Mouse (Mus musculus) midbrain, embryonic 15.5 days (tissue): ENCODE measurements around the gene Prrg2. TPM values are rescaled to one million over a fixed set of nuclear protein-coding genes. Genes with fewer than 3 reads are reported as not detected.

ENCODE experiments used
- ATAC-seq: fragments of 200-750 bp; cut with Nextera tagmentation; replicated peaks from 2 replicates; pipeline ENCODE4 v1.8.0; 2017; ENCODE audit warnings: moderate TSS enrichment
- H3K27ac ChIP-seq: fragments of 300-500 bp; sonication (generic); 2 replicates; pipeline ENCODE4 v1.5.1; 2015; ENCODE audit warnings: mild to moderate bottlenecking, inconsistent platforms
- H3K27me3 ChIP-seq: fragments of 300-500 bp; sonication (generic); replicated peaks from 2 replicates; pipeline ENCODE4 v1.6.1; 2015; ENCODE audit warnings: inconsistent platforms
- H3K36me3 ChIP-seq: fragments of 300-500 bp; sonication (generic); replicated peaks from 2 replicates; pipeline ENCODE4 v1.6.1; 2015; ENCODE audit warnings: inconsistent platforms
- H3K4me1 ChIP-seq: fragments of 300-500 bp; sonication (generic); 2 replicates; pipeline ENCODE4 v1.6.1; 2015; ENCODE audit warnings: inconsistent platforms
- H3K4me2 ChIP-seq: fragments of 300-500 bp; sonication (generic); 2 replicates; pipeline ENCODE4 v1.6.1; 2015; ENCODE audit warnings: inconsistent platforms, mild to moderate bottlenecking, moderate library complexity
- H3K4me3 ChIP-seq: fragments of 300-500 bp; sonication (generic); 2 replicates; pipeline ENCODE4 v1.5.1; 2015; ENCODE audit warnings: mild to moderate bottlenecking, inconsistent platforms
- H3K9ac ChIP-seq: fragments of 300-500 bp; sonication (generic); 2 replicates; pipeline ENCODE4 v1.6.1; 2015; ENCODE audit warnings: mild to moderate bottlenecking, inconsistent platforms
- H3K9me3 ChIP-seq: fragments of 300-500 bp; sonication (generic); 2 replicates; pipeline ENCODE4 v1.6.1; 2016; ENCODE audit warnings: inconsistent platforms
- WGBS: fragments of 180-500 bp; shearing (Covaris S2); methylation state at CpG from one replicate; pipeline ENCODE4 v1.1.7; 2015; ENCODE audit warnings: mixed read lengths; 5-methylcytosine and 5-hydroxymethylcytosine counted together
- polyA plus RNA-seq: library from polyadenylated mRNA; unstranded; fragments of >200 nt; fragmentation: Nextera tagmentation; extraction: Ambion mirVana; gene quantifications from 2 replicates; pipeline ENCODE4 v1.2.1, GENCODE M21; 2015

Gene Prrg2
- polyA plus RNA-seq, 1 experiment from 2014 or later: 15.9 TPM

- no peaks in the 10 kb centered on the region for H3K27me3 ChIP-seq
- H3K4me1 ChIP-seq: no peaks in the 10 kb centered on the region
- WGBS: 73% methylated on average over 7 of the region's 7 CpGs
- no peak overlapping the region for H3K4me3 ChIP-seq
- H3K9ac ChIP-seq: no peak overlapping the region
- H3K36me3 ChIP-seq: peaks cover 86% of the 10 kb centered on the region
- ATAC-seq: no peak
- no peak overlapping the region for H3K27ac ChIP-seq
- no peaks in the 10 kb centered on the region for H3K9me3 ChIP-seq
- no peak overlapping the region for H3K4me2 ChIP-seq
Measured at GRCm38 (mm10) chr7:45037720-45038361, 24.6 kb downstream of the Prrg2 start.

- no peak for ATAC-seq
Measured at GRCm38 (mm10) chr7:45036702-45037101, 25.8 kb downstream of the Prrg2 start.

GRCm38 (mm10) chr7:45035631-45036030 lies 26.8 kb downstream of the Prrg2 start:
- Histone ChIP-seq H3K9me3 (no peaks in the 10 kb centered on the region), H3K27me3 (no peaks in the 10 kb centered on the region), H3K4me1 (no peaks in the 10 kb centered on the region), H3K27ac (no peak overlapping the region), H3K36me3 (peaks cover 88% of the 10 kb centered on the region), H3K4me2 (no peak overlapping the region), H3K4me3 (no peak overlapping the region), H3K9ac (no peak overlapping the region)
- 92% methylated on average over 3 of the region's 3 CpGs for WGBS
- ATAC-seq: no peak

More at GRCm38 (mm10) chr7:45036702-45037101, 25.8 kb downstream of the Prrg2 start:
- no peak overlapping the region for H3K9ac ChIP-seq
- WGBS: 88% methylated on average over 11 of the region's 11 CpGs
- no peaks in the 10 kb centered on the region for H3K4me1 ChIP-seq
- no peaks in the 10 kb centered on the region for H3K27me3 ChIP-seq
- H3K36me3 ChIP-seq: peaks cover 86% of the 10 kb centered on the region
- H3K4me3 ChIP-seq: no peak overlapping the region
- H3K4me2 ChIP-seq: no peak overlapping the region
- H3K27ac ChIP-seq: no peak overlapping the region
- no peaks in the 10 kb centered on the region for H3K9me3 ChIP-seq

DNA sequence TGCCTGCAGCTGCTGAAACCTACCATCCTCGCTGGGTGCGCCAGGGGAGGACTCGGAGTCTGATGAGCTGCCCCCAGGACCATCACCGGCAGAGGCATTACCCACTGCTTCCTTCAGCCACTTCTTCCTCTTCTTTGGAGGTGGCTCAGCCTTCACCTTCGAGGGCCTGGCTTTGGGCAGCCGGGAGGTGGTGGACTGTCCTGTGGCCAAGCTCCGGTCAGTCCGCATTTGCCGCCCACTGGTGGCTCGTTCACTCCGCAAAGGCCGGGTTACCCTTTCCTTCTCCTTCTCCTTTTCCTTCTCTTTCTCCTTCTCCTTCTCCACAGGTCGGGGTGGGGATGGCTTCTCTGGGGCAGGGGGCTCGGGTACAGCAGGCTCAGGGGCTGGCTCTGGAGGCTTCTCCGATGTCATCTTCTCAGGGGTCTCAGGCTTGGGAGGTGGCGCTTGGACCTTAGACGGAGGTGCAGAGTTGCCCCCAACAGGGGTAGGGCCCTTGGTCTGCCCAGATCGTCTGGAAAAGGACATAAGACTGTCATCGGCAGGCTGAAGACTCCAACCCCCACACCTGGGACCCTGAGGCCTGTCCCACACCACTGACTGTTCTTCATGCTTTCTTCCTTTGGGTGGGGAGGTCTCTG lies 28.6 kb downstream of the Prrg2 start:
- ATAC-seq: no peak
- Histone ChIP-seq H3K9ac (no peak overlapping the region), H3K36me3 (peaks cover 90% of the 10 kb centered on the region), H3K4me2 (no peak overlapping the region), H3K4me3 (no peak overlapping the region), H3K27me3 (no peaks in the 10 kb centered on the region), H3K9me3 (no peaks in the 10 kb centered on the region), H3K27ac (no peak overlapping the region), H3K4me1 (no peaks in the 10 kb centered on the region)
- 92% methylated on average over 19 of the region's 19 CpGs for WGBS

DNA sequence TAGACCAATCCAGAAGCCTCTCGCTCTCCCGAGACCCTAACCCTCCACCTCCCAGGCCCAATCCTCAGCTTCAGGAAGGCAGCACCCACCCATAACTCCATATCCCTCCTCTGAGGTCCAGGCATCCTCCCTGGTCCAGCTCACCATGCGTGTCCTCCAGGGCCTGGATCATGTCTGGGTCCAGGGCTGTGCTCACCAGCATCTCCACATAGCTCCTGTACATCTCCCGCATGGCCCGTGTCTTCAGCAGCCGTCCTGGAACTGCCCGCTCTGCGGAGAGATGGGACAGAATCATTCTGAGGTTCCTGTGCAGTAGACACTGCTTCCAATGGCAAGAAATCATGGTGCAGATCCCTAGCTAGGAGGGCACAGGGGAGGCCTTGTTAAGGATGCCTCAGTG lies 31.6 kb downstream of the Prrg2 start:
- no peaks in the 10 kb centered on the region for H3K27me3 ChIP-seq
- no peak overlapping the region for H3K4me2 ChIP-seq
- H3K36me3 ChIP-seq: peaks cover 84% of the 10 kb centered on the region

DNA sequence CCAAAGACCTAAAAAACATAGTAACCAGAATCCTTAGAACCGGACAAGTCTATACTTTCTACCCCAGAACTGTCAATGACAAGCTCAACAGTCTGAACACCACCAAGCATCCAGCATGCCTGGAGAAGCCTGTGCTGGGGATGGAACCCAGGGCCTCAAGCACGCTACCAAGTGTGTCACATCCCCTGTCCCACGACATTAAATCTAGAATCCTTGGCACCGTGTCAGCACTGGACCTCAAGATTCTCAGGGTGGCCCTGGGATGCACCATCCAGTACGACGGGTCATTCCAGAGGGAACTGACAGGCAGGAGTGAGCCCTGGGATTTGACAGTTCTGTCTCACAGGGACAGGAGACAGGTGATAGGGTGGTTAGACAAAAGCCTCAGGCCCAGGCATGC lies 32.5 kb downstream of the Prrg2 start:
- no peaks in the 10 kb centered on the region for H3K9me3 ChIP-seq
- 90% methylated on average over 6 of the region's 6 CpGs for WGBS
- no peak overlapping the region for H3K9ac ChIP-seq
- H3K4me1 ChIP-seq: peaks cover 12% of the 10 kb centered on the region; the same call in 1 of the 2 replicates
- H3K27me3 ChIP-seq: no peaks in the 10 kb centered on the region
- ATAC-seq: no peak
- H3K36me3 ChIP-seq: peaks cover 75% of the 10 kb centered on the region
- H3K27ac ChIP-seq: no peak overlapping the region
- no peak overlapping the region for H3K4me2 ChIP-seq
- H3K4me3 ChIP-seq: no peak overlapping the region

More for the DNA sequence above, 31.6 kb downstream of the Prrg2 start:
- no peak overlapping the region for H3K27ac ChIP-seq
- peaks cover 9% of the 10 kb centered on the region; the same call in 1 of the 2 replicates for H3K4me1 ChIP-seq
- 98% methylated on average over 8 of the region's 8 CpGs for WGBS
- no peak overlapping the region for H3K9ac ChIP-seq
- no peak for ATAC-seq
- H3K4me3 ChIP-seq: no peak overlapping the region
- H3K9me3 ChIP-seq: no peaks in the 10 kb centered on the region

GRCm38 (mm10) chr7:45028351-45028750 lies 34.1 kb downstream of the Prrg2 start:
- Histone ChIP-seq H3K9ac (no peak overlapping the region), H3K27me3 (no peaks in the 10 kb centered on the region), H3K9me3 (no peaks in the 10 kb centered on the region), H3K4me1 (peaks cover 12% of the 10 kb centered on the region; the same call in 1 of the 2 replicates), H3K4me3 (no peak overlapping the region), H3K4me2 (no peak overlapping the region), H3K36me3 (peaks cover 59% of the 10 kb centered on the region), H3K27ac (no peak overlapping the region)
- WGBS: 93% methylated on average over 11 of the region's 11 CpGs
- ATAC-seq: no peak

DNA sequence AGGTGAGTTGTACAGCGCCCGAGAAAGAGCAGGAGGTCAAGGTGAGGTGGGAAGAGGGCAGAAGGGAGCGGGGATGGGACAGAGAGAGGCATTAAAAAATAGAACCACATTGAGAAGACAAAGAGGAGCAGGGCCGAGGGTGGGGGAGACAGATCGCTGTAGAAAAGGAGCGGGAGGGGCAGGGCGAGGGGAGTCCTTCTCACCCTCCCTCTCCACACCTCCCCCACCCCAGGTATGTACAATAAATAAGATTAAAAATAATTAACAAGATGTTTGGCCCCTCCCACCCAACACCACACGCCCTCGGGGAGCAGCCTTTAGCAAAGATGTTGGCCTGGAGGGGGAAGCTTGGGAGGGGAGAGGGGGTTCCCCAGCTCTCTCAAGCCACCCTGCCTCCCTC lies 34.7 kb downstream of the Prrg2 start:
- no peak overlapping the region for H3K4me3 ChIP-seq
- H3K36me3 ChIP-seq: peaks cover 54% of the 10 kb centered on the region
- H3K27me3 ChIP-seq: no peaks in the 10 kb centered on the region
- no peak overlapping the region for H3K4me2 ChIP-seq
- ATAC-seq: no peak
- peaks cover 12% of the 10 kb centered on the region; the same call in 1 of the 2 replicates for H3K4me1 ChIP-seq
- H3K9me3 ChIP-seq: no peaks in the 10 kb centered on the region
- no peak overlapping the region for H3K27ac ChIP-seq
- 93% methylated on average over 9 of the region's 9 CpGs for WGBS
- no peak overlapping the region for H3K9ac ChIP-seq

- 19% methylated on average over 2 of the region's 2 CpGs for WGBS
- peak overlapping the region; percentile 8; the same call in 1 of the 2 replicates for H3K27ac ChIP-seq
- ATAC-seq: 0 out of 2 replicates have a peak, but pooled peaks have one; percentile 10
Measured at GRCm38 (mm10) chr7:45026256-45026655, 36.2 kb downstream of the Prrg2 start.

GRCm38 (mm10) chr7:45025601-45026220 lies 36.8 kb downstream of the Prrg2 start:
- no peak for ATAC-seq
- H3K27ac ChIP-seq: peak overlapping the region; percentile 17; the same call in 1 of the 2 replicates
- H3K9ac ChIP-seq: no peak overlapping the region
- no peaks in the 10 kb centered on the region for H3K27me3 ChIP-seq
- no peaks in the 10 kb centered on the region for H3K9me3 ChIP-seq
- peaks cover 12% of the 10 kb centered on the region; the same call in 1 of the 2 replicates for H3K4me1 ChIP-seq
- H3K4me3 ChIP-seq: no peak overlapping the region
- H3K4me2 ChIP-seq: no peak overlapping the region
- H3K36me3 ChIP-seq: peaks cover 33% of the 10 kb centered on the region
- 80% methylated on average over 8 of the region's 8 CpGs for WGBS

More at GRCm38 (mm10) chr7:45026256-45026655, 36.2 kb downstream of the Prrg2 start:
- H3K4me2 ChIP-seq: no peak overlapping the region
- no peak overlapping the region for H3K9ac ChIP-seq
- H3K4me1 ChIP-seq: peaks cover 12% of the 10 kb centered on the region; the same call in 1 of the 2 replicates
- no peaks in the 10 kb centered on the region for H3K9me3 ChIP-seq
- no peak overlapping the region for H3K4me3 ChIP-seq
- H3K27me3 ChIP-seq: no peaks in the 10 kb centered on the region
- H3K36me3 ChIP-seq: peaks cover 39% of the 10 kb centered on the region

- no peak overlapping the region for H3K4me3 ChIP-seq
- H3K9me3 ChIP-seq: no peaks in the 10 kb centered on the region
- peaks cover 12% of the 10 kb centered on the region; the same call in 1 of the 2 replicates for H3K4me1 ChIP-seq
- ATAC-seq: 0 out of 2 replicates have a peak, but pooled peaks have one; percentile 12
- no peaks in the 10 kb centered on the region for H3K27me3 ChIP-seq
- no peak overlapping the region for H3K4me2 ChIP-seq
- no peak overlapping the region for H3K27ac ChIP-seq
- peaks cover 22% of the 10 kb centered on the region for H3K36me3 ChIP-seq
- 88% methylated on average over 15 of the region's 15 CpGs for WGBS
- no peak overlapping the region for H3K9ac ChIP-seq
Measured at GRCm38 (mm10) chr7:45024281-45025248, 37.9 kb downstream of the Prrg2 start.
